Mouse (Mus musculus) lung, postnatal 0 days (tissue): Measurements from ENCODE around the gene Taf6. TPM values are rescaled to one million over a fixed set of nuclear protein-coding genes. Genes with fewer than 3 reads are reported as not detected.

Source experiments
- ATAC-seq: fragments of 200-750 bp; cut with Nextera tagmentation; 2 replicates; pipeline ENCODE4 v1.8.0; 2017; ENCODE audit warnings: moderate library complexity
- DNase-seq: peaks from one replicate; pipeline ENCODE4 v3.0.0-alpha.2; 2016; ENCODE audit warnings: low spot score
- H3K27ac ChIP-seq: fragments of 300-500 bp; sonication (generic); 2 replicates; pipeline ENCODE4 v1.5.1; 2014; ENCODE audit warnings: antibody characterized with exemption, mild to moderate bottlenecking, low read length, mixed read lengths
- H3K27me3 ChIP-seq: fragments of 300-500 bp; sonication (generic); replicated peaks from 2 replicates; pipeline ENCODE4 v1.6.1; 2014; ENCODE audit warnings: low read length, mixed read lengths; ENCODE audit not compliant: insufficient read depth
- H3K36me3 ChIP-seq: fragments of 300-500 bp; sonication (generic); 2 replicates; pipeline ENCODE4 v1.6.1; 2014; ENCODE audit warnings: low read length, mixed read lengths; ENCODE audit not compliant: insufficient read depth
- H3K4me1 ChIP-seq: fragments of 300-500 bp; sonication (generic); 2 replicates; pipeline ENCODE4 v1.6.1; 2014; ENCODE audit warnings: antibody characterized with exemption, low read depth, low read length, mixed read lengths; ENCODE audit not compliant: insufficient read depth
- H3K4me2 ChIP-seq: fragments of 300-500 bp; sonication (generic); replicated peaks from 2 replicates; pipeline ENCODE4 v1.6.1; 2014; ENCODE audit warnings: low read depth, mild to moderate bottlenecking, low read length, moderate library complexity, mixed read lengths
- H3K4me3 ChIP-seq: fragments of 300-500 bp; sonication (generic); 2 replicates; pipeline ENCODE4 v1.5.1; 2014; ENCODE audit warnings: low read depth, low read length
- H3K9ac ChIP-seq: fragments of 300-500 bp; sonication (generic); replicated peaks from 2 replicates; pipeline ENCODE4 v1.6.1; 2014; ENCODE audit warnings: low read depth, mild to moderate bottlenecking
- H3K9me3 ChIP-seq: fragments of 300-500 bp; sonication (generic); 2 replicates; pipeline ENCODE4 v1.6.1; 2016; ENCODE audit warnings: low read length, mixed read lengths
- CTCF ChIP-seq: IDR thresholded peaks from 2 replicates; pipeline ENCODE4 v1.5.1; 2016; ENCODE audit warnings: antibody characterized with exemption, mild to moderate bottlenecking
- EP300 ChIP-seq: IDR thresholded peaks from 2 replicates; pipeline ENCODE4 v1.6.1; 2016; ENCODE audit warnings: antibody characterized with exemption, mild to moderate bottlenecking, control low read depth
- WGBS: fragments of 180-500 bp; shearing (Covaris S2); extraction: QIAGEN DNeasy Blood & Tissue Kit; methylation state at CpG from one replicate; pipeline ENCODE4 v1.1.7; 2014; 5-methylcytosine and 5-hydroxymethylcytosine counted together
- microRNA counts: library from miRNA; unstranded; fragments of <30 nt; microRNA quantifications from one replicate; lab custom pipeline; 2015
- microRNA-seq: library from miRNA; unstranded; fragments of <30 nt; microRNA quantifications from one replicate; pipeline ENCODE4, GENCODE M21; 2016
- polyA plus RNA-seq: library from polyadenylated mRNA; unstranded; fragments of >200 nt; fragmentation: Nextera tagmentation; extraction: Ambion mirVana; gene quantifications from 2 replicates; pipeline ENCODE4 v1.2.1, GENCODE M21; 2015

The Taf6 gene
- polyA plus RNA-seq, 1 experiment from 2014 or later: 37.5 TPM

- Histone ChIP-seq H3K27me3 (no peaks in the 10 kb centered on the region), H3K27ac (no peak overlapping the region), H3K4me1 (no peaks in the 10 kb centered on the region), H3K4me3 (no peak overlapping the region), H3K9me3 (no peaks in the 10 kb centered on the region), H3K4me2 (no peak overlapping the region), H3K36me3 (peaks cover 22% of the 10 kb centered on the region), H3K9ac (no peak overlapping the region)
- TF ChIP-seq CTCF (peak; percentile 84), EP300 (no peak)
- WGBS: 52% methylated on average over 8 of the region's 8 CpGs
- ATAC-seq (peak; percentile 54), DNase-seq (peak; percentile 64)
Observed at GRCm38 (mm10) chr5:138137935-138138549, 49.2 kb downstream of the Taf6 start.

- 21% methylated on average over 4 of the region's 4 CpGs for WGBS
- no peak overlapping the region for H3K4me3 ChIP-seq
- DNase-seq (no peak), ATAC-seq (no peak)
- H3K27me3 ChIP-seq: no peaks in the 10 kb centered on the region
- H3K36me3 ChIP-seq: peaks cover 24% of the 10 kb centered on the region
- no peak for TF ChIP-seq CTCF
- no peak for TF ChIP-seq EP300
- H3K27ac ChIP-seq: no peak overlapping the region
- H3K9me3 ChIP-seq: no peaks in the 10 kb centered on the region
- H3K9ac ChIP-seq: no peak overlapping the region
- H3K4me1 ChIP-seq: no peaks in the 10 kb centered on the region
- no peak overlapping the region for H3K4me2 ChIP-seq
Observed at GRCm38 (mm10) chr5:138137257-138137656, 50.0 kb downstream of the Taf6 start.

GRCm38 (mm10) chr5:138132425-138133064 is 54.7 kb downstream of the Taf6 start:
- H3K27me3 ChIP-seq: no peaks in the 10 kb centered on the region
- DNase-seq (peak; percentile 46), ATAC-seq (peak; percentile 87)
- H3K4me3 ChIP-seq: no peak overlapping the region
- TF ChIP-seq CTCF: no peak
- peak; percentile 68 for TF ChIP-seq EP300
- H3K9ac ChIP-seq: no peak overlapping the region
- H3K36me3 ChIP-seq: peaks cover 35% of the 10 kb centered on the region
- no peaks in the 10 kb centered on the region for H3K9me3 ChIP-seq
- no peak overlapping the region for H3K4me2 ChIP-seq
- WGBS: 76% methylated on average over 5 of the region's 5 CpGs
- H3K27ac ChIP-seq: peak overlapping the region; percentile 32; the same call in 1 of the 2 replicates
- H3K4me1 ChIP-seq: no peaks in the 10 kb centered on the region

MicroRNAs encoded within 50 kb of the gene (microRNA counts, 519-probe panel; counts per million panel counts)
- microRNA mmu-miR-106b (lab: Ali Mortazavi, UCI) (5,446 counts per million, percentile 70 among the panel's probes with 10 or more counts), microRNA mmu-miR-25 (lab: Ali Mortazavi, UCI) (6,410 counts per million, percentile 86 among the panel's probes with 10 or more counts), microRNA mmu-miR-93 (lab: Ali Mortazavi, UCI) (5,255 counts per million, percentile 63 among the panel's probes with 10 or more counts)

Small RNA genes lying within 50 kb of the gene (microRNA-seq; reads per million reads assigned to microRNA genes)
- gene Mir106b (4,584 reads per million, percentile 89 among the genes with 10 or more reads in this experiment), gene Mir25 (655 reads per million, percentile 71 among the genes with 10 or more reads in this experiment), gene Mir93 (3,728 reads per million, percentile 88 among the genes with 10 or more reads in this experiment)

Other genes starting within 250 kb of the Taf6 start
- not detected in 2 replicates for gene Gjc3, start 224.4 kb downstream of the Taf6 start, polyA plus RNA-seq
- 0.20 and 0.82 TPM in 2 replicates for gene Azgp1, start 205.9 kb downstream of the Taf6 start, polyA plus RNA-seq
- gene Smok3a, start 166.2 kb downstream of the Taf6 start, polyA plus RNA-seq: not detected in 2 replicates
- not detected in 2 replicates for gene Smok3b, start 166.0 kb downstream of the Taf6 start, polyA plus RNA-seq
- gene Smok3c, start 134.3 kb downstream of the Taf6 start, polyA plus RNA-seq: not detected in 2 replicates
- 8.1 and 8.2 TPM in 2 replicates for gene Zkscan1, start 102.4 kb downstream of the Taf6 start, polyA plus RNA-seq
- gene Zscan21, start 70.5 kb downstream of the Taf6 start, polyA plus RNA-seq: 32.1 and 35.1 TPM in 2 replicates
- gene Zfp113, start 31.7 kb downstream of the Taf6 start, polyA plus RNA-seq: 11.4 and 12.3 TPM in 2 replicates
- gene Cops6, start 26.4 kb downstream of the Taf6 start, polyA plus RNA-seq: 173 TPM in 2 replicates
- gene Ap4m1, start 15.4 kb downstream of the Taf6 start, polyA plus RNA-seq: 10.9 and 11.1 TPM in 2 replicates
- 36.2 and 37.5 TPM in 2 replicates for gene Mcm7, start 15.0 kb downstream of the Taf6 start, polyA plus RNA-seq
- 24.2 and 26.3 TPM in 2 replicates for gene Cnpy4, start within 50 bp of the Taf6 start, polyA plus RNA-seq
- gene Mblac1, start 6.9 kb upstream of the Taf6 start, polyA plus RNA-seq: 6.3 and 6.7 TPM in 2 replicates
- 0.05 and 0.11 TPM in 2 replicates for gene Nxpe5, start 38.4 kb upstream of the Taf6 start, polyA plus RNA-seq
- 73.5 and 75.6 TPM in 2 replicates for gene Lamtor4, start 68.0 kb upstream of the Taf6 start, polyA plus RNA-seq
- gene BC037034, start 76.6 kb upstream of the Taf6 start, polyA plus RNA-seq: 2.9 and 3.2 TPM in 2 replicates
- 0.84 and 1.2 TPM in 2 replicates for gene Gal3st4, start 85.4 kb upstream of the Taf6 start, polyA plus RNA-seq
- 0.02 and 0.11 TPM in 2 replicates for gene Gm43720, start 92.5 kb upstream of the Taf6 start, polyA plus RNA-seq
- 2.0 and 2.7 TPM in 2 replicates for gene Gpc2, start 92.6 kb upstream of the Taf6 start, polyA plus RNA-seq
- gene Stag3, start 92.8 kb upstream of the Taf6 start, polyA plus RNA-seq: 0.20 and 0.37 TPM in 2 replicates
- gene Pvrig, start 154.5 kb upstream of the Taf6 start, polyA plus RNA-seq: 0.17 TPM in 1 of 2 replicates, not detected in the other